Mouse (Mus musculus) testis, adult 2 months (tissue): ENCODE data around the gene Hyal5. TPM values are rescaled to one million over a fixed set of nuclear protein-coding genes. Genes with fewer than 3 reads are reported as not detected.

Experiments
- H3K27ac ChIP-seq: fragments of 200-500 bp; 2 replicates; pipeline ENCODE4 v1.5.1; 2012; ENCODE audit warnings: low read depth, low read length; ENCODE audit not compliant: control insufficient read depth, insufficient read depth
- H3K27me3 ChIP-seq: fragments of 200-500 bp; 2 replicates; pipeline ENCODE4 v1.6.1; 2012; ENCODE audit warnings: mild to moderate bottlenecking, low read length, moderate library complexity; ENCODE audit not compliant: control insufficient read depth, insufficient read depth
- H3K36me3 ChIP-seq: fragments of 200-500 bp; 2 replicates; pipeline ENCODE4 v1.6.1; 2012; ENCODE audit warnings: mild to moderate bottlenecking, low read length; ENCODE audit not compliant: control insufficient read depth, insufficient read depth
- H3K4me1 ChIP-seq: fragments of 200-500 bp; 2 replicates; pipeline ENCODE4 v1.6.1; 2012; ENCODE audit warnings: low read length; ENCODE audit not compliant: control insufficient read depth, insufficient read depth
- H3K4me3 ChIP-seq: fragments of 200-500 bp; 2 replicates; pipeline ENCODE4 v1.5.1; 2012; ENCODE audit warnings: low read depth, mild to moderate bottlenecking, low read length, moderate library complexity, mixed read lengths; ENCODE audit not compliant: control insufficient read depth
- CTCF ChIP-seq: fragments of 200-500 bp; IDR thresholded peaks from 2 replicates; pipeline ENCODE4 v1.5.1; 2012; ENCODE audit warnings: low read depth, mild to moderate bottlenecking, inconsistent platforms, low read length, moderate library complexity; ENCODE audit not compliant: control insufficient read depth, insufficient read depth, insufficient replicate concordance
- POLR2A ChIP-seq: fragments of 200-500 bp; IDR thresholded peaks from 2 replicates; pipeline ENCODE4 v1.6.1; 2012; ENCODE audit warnings: low read depth, mild to moderate bottlenecking, inconsistent platforms, low read length, moderate library complexity; ENCODE audit not compliant: control insufficient read depth
- polyA plus RNA-seq: library from polyadenylated mRNA; depleted of rRNA; stranded (reverse); fragments of >200 nt; gene quantifications from 2 replicates; pipeline ENCODE4 v1.2.3, GENCODE M21; 2012; rRNA removed

Gene Hyal5
- 78.2 and 107 TPM in 2 replicates for polyA plus RNA-seq

DNA sequence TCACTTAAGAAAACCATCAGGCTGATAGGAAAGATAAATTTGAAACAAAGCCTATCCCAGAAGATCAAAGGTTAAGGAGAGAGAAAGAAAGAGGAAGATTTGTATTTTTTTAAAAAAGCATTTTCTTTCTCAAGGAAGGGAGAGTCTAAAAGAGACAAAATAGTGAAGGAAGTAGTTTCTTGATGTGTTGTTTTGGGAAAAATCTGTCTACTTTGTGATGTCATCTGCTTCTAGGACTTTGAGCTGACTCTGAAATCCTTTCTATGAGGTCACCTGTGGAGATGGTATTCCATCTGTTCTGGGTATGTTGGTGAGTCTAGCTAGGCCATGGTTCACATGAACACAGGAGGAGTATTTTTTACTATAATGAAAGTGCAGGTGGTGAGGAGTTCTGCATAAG lies at the start of gene Hyal5:
Gene Hyal5 (plus strand): TSS at position 301 of the 400 bp plus-strand sequence.
- H3K27ac ChIP-seq = no peak within 1 kb of the TSS; the same call in 1 of the 2 replicates
- TF ChIP-seq POLR2A = no peak
- TF ChIP-seq CTCF = no peak
- H3K4me1 ChIP-seq = no peaks in the 10 kb centered on the region
- H3K27me3 ChIP-seq = no peaks in the 10 kb centered on the region
- H3K36me3 ChIP-seq = no peaks in the 10 kb centered on the region
- peak within 1 kb of the TSS; percentile 38; the same call in 1 of the 2 replicates for H3K4me3 ChIP-seq

DNA sequence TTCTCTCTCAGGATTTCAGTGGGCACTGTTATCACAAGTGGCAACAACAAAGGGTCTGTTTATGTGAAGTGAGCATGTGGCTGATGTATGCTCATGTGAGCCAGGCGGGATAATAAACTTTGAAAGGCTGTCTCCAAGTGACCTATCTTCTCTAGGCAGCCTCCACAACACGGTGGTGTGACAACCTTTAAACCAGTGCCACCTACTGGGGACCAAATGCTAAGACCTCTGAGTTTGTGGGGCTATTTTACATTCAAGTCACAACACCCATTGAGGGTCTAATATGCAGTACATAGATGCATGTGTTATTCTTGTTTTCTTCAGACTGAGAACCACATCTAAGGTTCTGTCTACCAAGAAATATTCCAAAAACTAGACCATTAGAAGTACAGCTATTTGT lies 35.7 kb upstream of the Hyal5 start:
- H3K4me3 ChIP-seq = no peak overlapping the region
- no peaks in the 10 kb centered on the region for H3K4me1 ChIP-seq
- no peaks in the 10 kb centered on the region for H3K36me3 ChIP-seq
- no peaks in the 10 kb centered on the region for H3K27me3 ChIP-seq
- H3K27ac ChIP-seq = no peak overlapping the region
- TF ChIP-seq CTCF (no peak), POLR2A (no peak)

- H3K27me3 ChIP-seq = no peaks in the 10 kb centered on the region
- peak overlapping the region; percentile 16; the same call in 1 of the 2 replicates for H3K4me3 ChIP-seq
- H3K27ac ChIP-seq = no peak overlapping the region
- no peaks in the 10 kb centered on the region for H3K4me1 ChIP-seq
- H3K36me3 ChIP-seq = no peaks in the 10 kb centered on the region
- TF ChIP-seq POLR2A (no peak), CTCF (no peak)
Observed at GRCm38 (mm10) chr6:24860320-24860719, 2.5 kb downstream of the Hyal5 start.

DNA sequence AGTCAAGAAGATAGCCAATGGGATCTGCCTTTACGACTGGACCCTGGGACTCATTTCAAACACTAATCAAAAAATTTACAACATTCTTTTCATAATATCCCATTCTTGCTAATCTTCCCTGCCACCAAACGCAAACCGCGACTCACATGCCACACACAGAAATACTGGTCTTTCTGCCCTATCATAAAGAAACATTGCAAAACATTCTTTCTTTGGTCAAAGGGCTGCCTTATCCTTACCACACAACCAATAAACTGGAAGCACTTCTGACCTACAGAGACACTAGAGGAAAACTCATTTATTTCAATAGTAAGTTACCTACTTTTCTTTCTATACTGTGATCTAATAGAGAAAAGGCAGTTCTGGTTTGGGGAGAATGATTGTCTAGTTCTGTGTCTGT lies 5.9 kb downstream of the Hyal5 start:
- no peaks in the 10 kb centered on the region for H3K36me3 ChIP-seq
- no peak overlapping the region for H3K27ac ChIP-seq
- TF ChIP-seq CTCF = no peak
- TF ChIP-seq POLR2A = no peak
- no peak overlapping the region for H3K4me3 ChIP-seq
- H3K27me3 ChIP-seq = no peaks in the 10 kb centered on the region
- H3K4me1 ChIP-seq = no peaks in the 10 kb centered on the region

DNA sequence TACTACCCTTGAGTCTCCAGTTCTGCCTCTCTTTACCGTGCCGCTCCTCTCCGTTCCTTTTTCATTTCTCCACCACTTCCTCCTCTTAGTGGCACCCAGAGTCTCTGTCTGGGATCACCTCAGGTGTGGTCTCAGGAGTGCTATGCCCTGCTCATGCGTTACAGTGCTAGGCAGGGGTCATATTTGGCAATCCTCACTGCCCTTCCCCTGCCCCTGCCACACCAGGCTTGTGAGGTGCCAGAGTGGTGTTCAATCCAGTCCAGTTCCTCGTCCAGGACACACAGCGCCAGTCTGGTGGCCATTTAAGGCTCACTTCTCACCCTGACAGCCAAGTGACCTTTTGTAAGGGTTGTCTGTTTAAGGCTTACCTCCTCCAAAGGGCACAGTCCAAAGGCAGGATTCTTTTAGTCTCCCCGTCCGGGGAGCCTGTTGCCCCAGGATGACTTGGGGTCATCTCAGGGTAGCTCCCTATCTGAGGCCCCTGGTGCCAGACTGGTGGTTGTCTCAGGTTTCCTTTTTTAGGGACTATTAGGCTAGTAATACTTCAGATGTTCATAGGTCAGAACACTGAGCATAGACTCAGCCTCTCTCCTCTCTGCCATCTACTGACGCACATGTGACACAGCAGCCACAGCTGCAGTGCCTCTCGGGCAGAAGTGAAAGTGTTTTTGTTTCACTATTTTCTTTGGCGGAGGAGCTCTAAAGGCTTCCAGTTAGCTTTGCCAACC lies 36.5 kb downstream of the Hyal5 start:
- H3K27ac ChIP-seq = no peak overlapping the region
- no peaks in the 10 kb centered on the region for H3K27me3 ChIP-seq
- no peaks in the 10 kb centered on the region for H3K36me3 ChIP-seq
- peaks cover 6% of the 10 kb centered on the region for H3K4me1 ChIP-seq
- TF ChIP-seq POLR2A (no peak), CTCF (peak; percentile 47; the same call in 1 of the 2 replicates)
- no peak overlapping the region; the same call in 1 of the 2 replicates for H3K4me3 ChIP-seq

DNA sequence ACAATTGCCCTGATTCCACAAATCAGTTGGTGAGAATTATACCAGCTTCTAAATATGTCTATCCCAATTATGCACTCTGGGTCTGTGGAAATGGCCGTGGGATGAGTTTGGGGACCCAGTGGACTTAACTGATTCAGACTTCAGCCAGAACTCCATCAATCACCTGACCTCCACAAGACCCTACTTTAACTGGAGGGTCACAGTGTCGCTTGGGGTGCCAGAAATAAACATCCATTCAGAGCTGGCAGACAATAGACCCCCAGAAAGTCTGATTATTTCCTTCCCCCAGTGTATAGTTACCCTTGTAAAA lies 37.0 kb downstream of the Hyal5 start:
- H3K27me3 ChIP-seq = no peaks in the 10 kb centered on the region
- peaks cover 6% of the 10 kb centered on the region for H3K4me1 ChIP-seq
- no peak overlapping the region for H3K27ac ChIP-seq
- no peaks in the 10 kb centered on the region for H3K36me3 ChIP-seq
- TF ChIP-seq CTCF (no peak), POLR2A (no peak)
- H3K4me3 ChIP-seq = no peak overlapping the region; the same call in 1 of the 2 replicates

DNA sequence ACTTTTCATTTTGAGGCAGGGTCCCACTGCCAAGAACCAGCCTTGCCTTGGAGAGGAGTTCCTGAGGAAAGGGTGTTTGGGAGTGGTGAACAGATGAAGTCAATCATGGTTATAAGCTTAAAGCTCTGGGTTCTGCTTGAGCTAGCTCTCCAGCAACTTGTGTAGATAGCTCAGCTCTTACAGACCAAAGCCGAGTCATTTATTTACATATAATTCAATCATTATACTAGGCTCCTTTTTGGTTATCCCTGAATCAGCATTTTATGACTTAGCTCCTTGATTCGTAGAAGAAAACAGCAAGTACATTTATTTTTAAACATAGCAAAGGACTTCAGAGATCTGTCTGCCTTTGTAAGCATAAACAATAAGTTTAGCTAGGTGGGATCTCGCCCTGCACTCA lies 47.3 kb downstream of the Hyal5 start:
- Histone ChIP-seq H3K4me1 (no peaks in the 10 kb centered on the region), H3K4me3 (no peak overlapping the region), H3K36me3 (no peaks in the 10 kb centered on the region), H3K27me3 (no peaks in the 10 kb centered on the region), H3K27ac (no peak overlapping the region)
- TF ChIP-seq CTCF = no peak
- no peak for TF ChIP-seq POLR2A
